Comparison of ENCODE assay signal across 19 mouse cellular contexts in genomic region chr1:113308037-113308436, GRCm38 (mm10).
A peak's percentile ranks its signal among the peaks of the same experiment; 100 is the strongest.
DNase-seq lines count a peak whose midpoint lies in the region; TF ChIP-seq lines count a peak whose summit lies in the region.
"Had no signal": no experiment of that assay in that cellular context is flagged by ENCODE, and none has a peak within 500 bp of the region (broad histone marks: within the 10 kb centered on the region; RNA-seq: fewer than 3 reads in every experiment).

No protein-coding gene starts in this region.

- H3ac ChIP-seq in C2C12 (ENCODE audit: control insufficient read depth, insufficient read length, low read depth): no peak overlapping the region
- H3ac ChIP-seq in myocyte (ENCODE audit: control insufficient read depth, insufficient read length): no peak overlapping the region

- no peaks in the 10 kb centered on the region for H3K79me3 ChIP-seq in C2C12 (ENCODE audit: low read depth)

- no peaks in the 10 kb centered on the region for H3K36me3 ChIP-seq in C2C12 (ENCODE audit: control insufficient read depth, insufficient read depth)
- H3K36me3 ChIP-seq in myocyte (ENCODE audit: control insufficient read depth, insufficient read depth): no peaks in the 10 kb centered on the region
- H3K36me3 ChIP-seq in heart, embryonic 10.5 days: no peaks in the 10 kb centered on the region
- H3K36me3 ChIP-seq: embryonic facial prominence, embryonic 10.5 days; embryonic facial prominence, embryonic 12.5 days; forebrain, embryonic 15.5 days had no signal

- H3K4me3 ChIP-seq in C2C12 (ENCODE audit: insufficient read depth, poor library complexity, severe bottlenecking) (no peak overlapping the region), myocyte (no peak overlapping the region)
- H3K4me3 ChIP-seq in heart, embryonic 10.5 days: no peak overlapping the region
- H3K4me3 ChIP-seq: embryonic facial prominence, embryonic 10.5 days; embryonic facial prominence, embryonic 12.5 days; forebrain, embryonic 13.5 days; forebrain, embryonic 15.5 days had no signal

- TF ChIP-seq CTCF in C2C12 (IDR thresholded peaks at IDR 0.05; ENCODE audit: control insufficient read depth, insufficient read depth, insufficient read length): no peak

- no peaks in the 10 kb centered on the region for H3K9me3 ChIP-seq in heart, embryonic 10.5 days
- H3K9me3 ChIP-seq: embryonic facial prominence, embryonic 10.5 days; embryonic facial prominence, embryonic 12.5 days; forebrain, embryonic 13.5 days; forebrain, embryonic 15.5 days had no signal

- WGBS in heart, embryonic 10.5 days: 77% methylated on average over 2 of the region's 2 CpGs

- TF ChIP-seq POLR2A in myocyte (IDR thresholded peaks at IDR 0.05; ENCODE audit: insufficient read length, low read depth): no peak

- H3K27ac ChIP-seq in heart, embryonic 10.5 days: no peak overlapping the region
- H3K27ac ChIP-seq: embryonic facial prominence, embryonic 10.5 days; embryonic facial prominence, embryonic 12.5 days; forebrain, embryonic 13.5 days; forebrain, embryonic 15.5 days had no signal

- H3K79me2 ChIP-seq in C2C12 (ENCODE audit: control insufficient read depth, insufficient read depth): no peaks in the 10 kb centered on the region
- H3K79me2 ChIP-seq in myocyte (ENCODE audit: control insufficient read depth, insufficient read depth): no peaks in the 10 kb centered on the region

- peak; percentile 0 for DNase-seq in 416B (ENCODE audit: low read depth)
- peak; percentile 3 for DNase-seq in brain, adult 2 months (ENCODE audit: low read depth, low spot score)
- no peak for DNase-seq in heart, adult 11 months
- DNase-seq in heart, embryonic 10.5 days (ENCODE audit: low spot score): no peak
- DNase-seq in ovary, adult 18-20 months (ENCODE audit: low spot score): no peak
- DNase-seq: adrenal gland, adult 8-10 months; adrenal gland, postnatal 14 days; adrenal gland, postnatal 36 days; B cell, adult 2 months; cerebellum, adult 11-12 months; cerebellum, adult 2 months; cerebellum, adult 9-10 months; forebrain, postnatal 0 days had no signal

- H3K4me2 ChIP-seq in myocyte (ENCODE audit: low read depth): peak overlapping the region; percentile 3
- H3K4me2 ChIP-seq: embryonic facial prominence, embryonic 12.5 days; forebrain, embryonic 13.5 days; forebrain, embryonic 15.5 days had no signal

- no peaks in the 10 kb centered on the region for H3K4me1 ChIP-seq in heart, embryonic 10.5 days
- H3K4me1 ChIP-seq: embryonic facial prominence, embryonic 10.5 days; embryonic facial prominence, embryonic 12.5 days; forebrain, embryonic 13.5 days; forebrain, embryonic 15.5 days had no signal

- H3K27me3 ChIP-seq in C2C12 (ENCODE audit: control insufficient read depth, insufficient read depth, insufficient read length): no peaks in the 10 kb centered on the region
- H3K27me3 ChIP-seq in myocyte (ENCODE audit: control insufficient read depth, insufficient read depth, insufficient read length): no peaks in the 10 kb centered on the region
- no peaks in the 10 kb centered on the region for H3K27me3 ChIP-seq in heart, embryonic 10.5 days (ENCODE audit: insufficient read depth, poor library complexity, severe bottlenecking)
- H3K27me3 ChIP-seq: embryonic facial prominence, embryonic 12.5 days; forebrain, embryonic 13.5 days; forebrain, embryonic 15.5 days had no signal

TF ChIP-seq in C2C12, 6 proteins besides CTCF, POLR2A, EP300 and RAD21:
- TF ChIP-seq MAX (IDR thresholded peaks at IDR 0.05) (no peak), FOSL1 (IDR thresholded peaks at IDR 0.05; ENCODE audit: insufficient read depth, low read length, poor library complexity, severe bottlenecking) (no peak), MYOD1 (IDR thresholded peaks at IDR 0.05; ENCODE audit: control insufficient read depth, insufficient read length, low read depth) (peak; percentile 11), USF1 (IDR thresholded peaks at IDR 0.05; ENCODE audit: low read depth) (no peak), MYOG (IDR thresholded peaks at IDR 0.05; ENCODE audit: control insufficient read depth, extremely low read depth, insufficient read length) (no peak), CEBPB (IDR thresholded peaks at IDR 0.05; ENCODE audit: low read depth) (peak; percentile 82)

TF ChIP-seq in myocyte, 11 proteins besides CTCF, POLR2A, EP300 and RAD21:
- peak in 2 of 3 experiments; percentile 31 to 48 for TF ChIP-seq MYOD1 (IDR thresholded peaks at IDR 0.05; ENCODE audit: control insufficient read depth in 1 of 3, insufficient read length in 2 of 3, low read depth in 2 of 3)
- TF ChIP-seq SRF (IDR thresholded peaks at IDR 0.05; ENCODE audit: control insufficient read depth, insufficient read length, low read depth): no peak
- peak in 1 of 3 experiments; percentile 32 for TF ChIP-seq MYOG (IDR thresholded peaks at IDR 0.05; ENCODE audit: control insufficient read depth in 1 of 3, insufficient read depth in 1 of 3, insufficient read length in 2 of 3, low read depth in 2 of 3)
- TF ChIP-seq MAX (IDR thresholded peaks at IDR 0.05; ENCODE audit: low read depth): no peak
- TF ChIP-seq TCF3 (IDR thresholded peaks at IDR 0.05; ENCODE audit: insufficient read length, low read depth): no peak
- TF ChIP-seq CEBPB (IDR thresholded peaks at IDR 0.05; ENCODE audit: insufficient read depth, poor library complexity, severe bottlenecking): peak; percentile 97

Comparison
In these comparisons a context has a peak if more than half of its experiments do, and no peak if none do; other contexts are left out.
1. DNase-seq: peak in 416B (single experiment) and brain, adult 2 months (single experiment); none in heart, adult 11 months (single experiment), heart, embryonic 10.5 days (single experiment) and ovary, adult 18-20 months (single experiment).